Mouse (Mus musculus): Measurements from ENCODE around the gene Tmem40. TPM values are rescaled to one million over a fixed set of nuclear protein-coding genes. Genes with fewer than 3 reads are reported as not detected.

Tmem40 gene
- total RNA-seq, 1 experiment from 2014 or later = 0.37 TPM

DNA sequence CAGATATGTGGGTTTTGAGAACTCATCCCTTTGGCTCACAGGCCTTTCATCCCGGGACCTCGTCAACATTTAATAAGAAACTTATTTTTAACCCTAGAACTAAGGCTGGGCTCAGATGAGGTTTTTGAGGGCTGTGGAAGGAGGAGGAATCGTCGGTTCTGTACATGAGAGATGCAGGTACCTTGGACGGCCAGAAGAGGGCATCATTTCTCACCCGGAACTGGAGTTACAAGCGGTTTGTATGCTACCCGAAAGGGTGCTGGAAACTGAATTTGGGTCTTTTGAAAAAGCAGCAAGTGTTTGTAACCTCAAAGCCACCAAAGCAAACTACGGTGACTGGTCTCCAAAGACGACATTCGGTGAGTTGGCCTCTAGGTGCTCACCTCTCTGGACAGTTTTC, 60.9 kb downstream of the Tmem40 start:
- no peak for DNase-seq

DNA sequence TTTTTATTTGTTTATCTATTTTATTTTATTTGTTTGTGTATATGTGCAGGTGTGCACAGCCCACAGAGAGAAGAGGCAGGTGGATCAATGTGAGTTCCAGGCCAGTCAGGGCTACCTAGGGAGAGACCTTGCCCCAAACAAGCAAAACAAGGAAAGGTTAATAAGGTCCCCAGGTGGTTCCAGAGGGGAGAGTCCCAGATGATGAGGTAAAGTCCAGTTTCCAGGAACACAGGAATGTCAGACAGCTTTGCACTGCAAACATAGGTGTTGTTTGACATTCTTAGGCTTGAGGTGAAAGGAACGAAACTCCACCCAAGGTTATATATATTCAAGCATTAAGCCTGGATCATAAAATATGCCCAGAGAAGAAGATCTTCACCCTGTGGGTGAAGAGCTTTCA, 61.4 kb downstream of the Tmem40 start:
- no peak for DNase-seq

DNA sequence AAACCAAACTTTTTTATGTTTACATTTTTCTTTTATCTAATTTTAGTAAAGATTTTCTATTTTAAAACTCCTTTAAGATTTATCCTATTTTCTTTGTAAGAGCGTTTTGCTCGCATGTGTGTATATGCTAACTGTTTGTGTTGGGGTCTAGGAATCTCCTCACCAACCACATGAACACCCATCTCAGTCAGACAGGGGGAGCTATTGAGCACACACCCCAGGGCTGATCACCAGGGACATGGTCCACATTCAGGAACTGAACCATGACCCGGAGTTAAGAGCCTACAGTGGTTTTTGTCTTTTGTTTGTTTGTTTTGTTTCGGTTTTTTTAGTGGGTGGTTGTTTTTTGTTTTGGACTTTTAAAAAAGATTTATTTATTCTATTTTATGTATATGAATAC, 63.5 kb downstream of the Tmem40 start:
- DNase-seq = peak; percentile 22

DNA sequence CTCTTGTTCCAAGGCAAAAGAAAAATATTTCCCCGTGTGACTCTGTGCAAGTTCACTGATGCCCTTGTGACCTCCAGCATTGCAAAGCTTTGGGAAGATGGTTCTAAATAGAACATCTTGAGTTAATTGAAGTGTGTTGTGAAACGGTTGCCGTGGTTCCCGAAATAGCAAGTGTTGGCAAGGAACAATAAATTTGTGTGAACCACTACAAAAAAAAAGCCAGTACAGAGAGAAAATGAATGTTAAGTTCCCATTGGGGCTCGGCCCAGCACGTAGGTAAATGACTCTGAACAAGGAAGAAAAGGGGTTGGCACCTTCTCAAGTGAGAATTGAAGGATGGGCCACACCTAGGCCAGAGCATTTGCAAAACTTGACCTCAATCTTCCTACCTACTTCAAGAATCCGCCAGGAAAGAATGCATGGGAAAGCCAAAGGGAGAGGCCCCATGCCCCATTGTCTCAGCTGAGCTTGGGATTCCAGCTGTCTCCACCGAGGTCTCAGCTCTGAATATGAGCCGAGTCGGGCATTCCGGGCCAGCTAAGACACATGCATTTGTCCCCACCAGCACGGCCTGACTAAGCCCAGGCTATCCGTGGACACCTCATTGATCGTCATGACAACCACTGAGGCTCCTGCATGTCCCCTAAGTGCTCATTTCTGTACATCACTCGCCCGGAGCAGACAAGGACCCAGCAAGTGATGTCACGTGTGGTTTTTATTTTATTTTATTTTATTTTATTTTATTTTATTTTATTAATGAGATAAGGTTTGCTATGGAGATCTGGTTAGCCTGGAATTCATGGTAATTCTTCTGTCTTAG, 64.3 kb downstream of the Tmem40 start:
- DNase-seq = peak; percentile 42

DNA sequence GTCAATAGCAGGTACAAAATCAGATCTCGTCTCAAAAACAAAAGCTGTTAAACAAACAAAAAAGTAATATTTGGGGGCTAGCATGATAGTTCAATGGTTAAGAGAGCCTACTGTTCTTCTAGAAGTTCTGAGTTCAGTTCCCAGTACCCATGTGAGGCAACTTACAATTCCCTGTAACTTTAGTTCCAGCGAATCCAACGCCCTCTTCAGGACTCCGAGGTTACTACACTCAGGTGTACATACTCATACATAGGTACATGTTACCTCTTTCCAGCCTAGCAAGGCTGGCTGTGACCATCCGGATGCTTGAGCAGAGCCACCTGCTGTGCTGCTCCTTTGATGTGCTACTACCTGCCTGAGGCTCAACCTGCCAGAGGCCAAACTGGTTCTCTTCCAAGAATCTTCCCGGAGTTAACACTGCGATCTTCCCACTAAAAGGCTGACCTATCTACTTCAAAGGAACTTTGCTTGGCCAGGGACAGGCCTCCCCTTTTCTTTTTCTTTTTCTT, 65.4 kb downstream of the Tmem40 start:
- no peak for DNase-seq

DNA sequence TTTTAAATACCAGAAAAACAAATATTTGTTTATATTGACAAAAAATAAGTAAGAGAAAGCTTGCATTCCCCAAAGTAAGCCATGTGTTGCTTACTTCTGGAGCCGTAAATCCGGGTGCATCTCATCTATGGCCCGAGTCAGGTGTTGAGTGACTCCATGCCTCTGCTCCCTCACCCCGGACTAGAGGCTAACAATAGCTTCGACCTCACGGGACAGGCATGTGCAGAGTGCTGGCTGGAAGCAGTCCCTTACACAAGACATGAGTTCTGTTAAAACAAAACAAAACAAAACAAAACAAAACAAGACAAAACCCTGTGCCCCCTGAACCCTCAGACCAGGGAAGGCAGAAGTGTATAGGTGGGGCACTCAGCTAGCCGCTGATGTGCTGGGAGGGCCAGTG, 67.1 kb downstream of the Tmem40 start:
- DNase-seq = no peak

DNA sequence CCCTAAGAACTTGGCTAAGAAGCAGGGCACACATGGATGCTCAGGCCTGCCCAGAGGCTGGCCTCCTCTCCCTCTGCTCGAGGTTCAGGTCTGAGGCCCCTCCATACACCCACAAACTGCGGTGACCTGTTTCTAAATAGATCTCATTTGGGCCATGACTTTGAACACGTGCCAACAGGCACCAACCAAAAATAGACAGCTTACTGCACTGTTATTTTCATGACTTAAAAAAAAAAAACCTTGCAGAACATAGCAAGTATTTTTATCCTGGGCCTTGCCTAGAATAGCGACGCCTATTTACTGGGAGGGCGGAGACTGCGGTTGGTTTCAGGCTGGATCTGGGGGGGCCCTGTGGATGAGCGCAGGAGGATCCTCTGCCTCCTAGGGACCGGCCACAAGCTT, 67.8 kb downstream of the Tmem40 start:
- DNase-seq = peak; percentile 16

DNA sequence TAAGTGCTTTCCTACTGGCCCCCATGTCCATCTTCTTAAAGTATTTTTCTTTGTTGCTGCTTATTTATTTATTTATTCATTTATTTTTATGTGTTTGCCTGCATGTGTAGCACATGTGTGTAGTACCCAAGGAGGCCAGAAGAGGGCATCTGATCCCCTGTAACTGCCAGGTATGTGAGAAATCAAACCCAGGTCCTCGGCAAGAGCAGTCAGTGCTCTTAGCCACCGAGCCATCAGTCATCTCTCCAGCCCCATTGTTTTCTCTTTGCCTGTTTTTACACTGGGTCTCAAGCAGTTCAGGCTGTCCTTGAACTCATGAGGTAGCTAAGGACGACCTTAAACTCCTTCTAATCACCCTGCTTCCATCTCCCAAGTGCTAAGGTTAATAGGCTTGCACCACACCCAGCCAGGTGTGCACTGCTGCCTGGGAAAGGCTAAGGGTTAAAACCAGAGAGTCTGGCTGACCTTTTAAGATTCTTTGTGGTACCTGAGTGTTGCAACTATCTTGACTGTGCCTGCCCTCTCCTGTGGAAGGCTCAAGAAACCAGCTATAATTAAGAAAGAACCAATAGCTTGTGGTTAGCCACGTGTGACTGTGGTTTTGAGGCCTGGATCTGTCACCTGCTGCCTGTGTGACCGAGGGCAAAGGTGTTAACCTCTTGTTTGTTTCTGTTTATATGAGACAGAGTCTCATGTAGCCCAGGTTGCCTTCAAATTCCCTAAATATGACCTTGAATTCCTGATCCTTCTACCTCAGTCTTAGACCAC, 69.1 kb downstream of the Tmem40 start:
- peak; percentile 16 for DNase-seq

DNA sequence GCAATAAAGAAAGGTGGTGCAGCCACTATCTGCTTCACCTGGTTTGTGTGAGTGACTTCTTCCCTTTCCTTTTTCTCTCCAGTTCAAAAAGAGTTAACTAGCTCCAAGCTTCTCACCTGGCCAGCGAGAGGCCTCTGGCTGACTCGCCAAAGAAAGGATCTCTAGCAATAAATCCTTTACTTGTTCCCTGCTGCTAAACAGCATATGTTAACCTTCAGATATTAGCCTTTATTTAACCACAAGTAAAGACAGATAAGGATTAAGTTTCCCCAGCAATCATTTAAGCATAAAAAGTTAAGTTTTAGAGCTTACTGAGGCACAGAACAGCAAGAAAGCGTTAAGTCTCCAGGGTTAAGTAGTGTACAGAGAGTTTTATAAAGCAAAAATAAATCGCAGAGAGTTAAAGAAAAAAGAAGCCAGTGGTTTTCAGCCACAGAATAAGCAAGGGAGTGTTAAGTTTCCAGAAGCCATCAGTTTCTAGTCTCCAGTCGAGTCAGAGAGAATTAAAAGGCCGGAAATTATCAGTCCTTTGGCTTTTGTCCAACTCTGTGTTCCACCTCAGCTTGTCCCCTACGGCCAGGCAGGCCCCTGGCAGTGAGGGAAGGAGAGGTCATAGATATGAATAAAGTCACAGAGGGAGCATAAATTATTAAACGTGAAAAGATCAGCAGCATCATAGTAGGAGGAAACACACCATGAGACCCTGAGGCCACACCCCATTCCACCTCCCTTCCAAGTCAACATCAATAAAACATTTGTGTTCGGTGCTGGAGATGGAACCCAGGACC, 69.9 kb downstream of the Tmem40 start:
- DNase-seq = no peak

DNA sequence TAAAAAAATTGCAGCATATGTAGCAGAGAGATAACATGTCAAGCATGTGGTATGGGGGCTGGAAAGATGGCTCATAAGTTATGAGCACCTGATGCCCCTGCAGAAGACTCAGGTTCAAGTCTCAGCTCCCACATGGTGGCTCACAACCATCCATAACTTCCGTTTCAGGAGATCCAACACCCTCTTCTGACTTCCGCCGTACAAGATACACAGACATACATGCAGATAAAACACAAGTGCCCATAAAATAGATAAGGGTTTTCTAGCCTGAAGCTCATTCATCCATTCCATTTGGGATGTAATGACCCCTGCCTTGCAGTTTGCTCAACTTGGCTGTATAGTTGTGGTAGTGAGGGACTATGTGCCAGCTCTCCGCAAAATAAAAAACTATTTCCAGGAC, 72.1 kb downstream of the Tmem40 start:
- DNase-seq = no peak

DNA sequence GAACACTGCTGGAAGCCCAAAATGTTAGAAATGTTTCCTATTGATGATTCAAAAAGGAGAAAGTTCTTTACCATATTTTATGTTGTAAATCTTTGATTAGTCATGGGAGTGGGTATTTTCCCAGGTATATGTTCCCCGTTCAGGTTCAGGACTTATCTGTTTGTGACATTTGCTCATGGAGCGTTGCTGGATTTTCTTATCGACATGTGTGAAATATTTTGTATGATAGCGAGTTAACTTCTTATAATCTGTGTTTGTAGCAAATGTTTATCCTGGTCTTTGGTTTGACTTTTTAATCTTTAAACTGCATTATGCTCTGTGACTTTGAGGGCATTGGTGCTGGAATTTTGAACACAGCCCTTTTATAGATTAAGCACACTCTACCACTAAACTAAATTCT, 73.6 kb downstream of the Tmem40 start:
- DNase-seq = no peak

DNA sequence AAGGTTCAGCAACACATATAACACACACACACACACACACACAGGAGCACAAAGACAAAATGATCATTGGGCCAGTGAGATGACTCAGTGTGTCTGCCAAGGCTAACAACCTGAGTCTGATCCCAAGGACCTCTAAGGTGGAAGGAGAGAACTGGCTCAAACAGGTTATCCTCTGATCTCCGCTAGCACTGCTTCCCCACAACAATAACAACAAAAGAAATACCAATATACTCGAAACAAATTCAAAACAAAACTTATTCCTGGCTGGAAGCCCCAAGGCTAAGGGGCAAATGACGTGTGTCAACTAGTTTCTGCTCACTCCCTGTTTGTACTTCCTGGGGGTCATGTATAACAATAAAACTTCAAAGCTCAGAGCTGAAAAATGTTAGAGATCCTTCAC, 74.5 kb downstream of the Tmem40 start:
- peak; percentile 9 for DNase-seq

DNA sequence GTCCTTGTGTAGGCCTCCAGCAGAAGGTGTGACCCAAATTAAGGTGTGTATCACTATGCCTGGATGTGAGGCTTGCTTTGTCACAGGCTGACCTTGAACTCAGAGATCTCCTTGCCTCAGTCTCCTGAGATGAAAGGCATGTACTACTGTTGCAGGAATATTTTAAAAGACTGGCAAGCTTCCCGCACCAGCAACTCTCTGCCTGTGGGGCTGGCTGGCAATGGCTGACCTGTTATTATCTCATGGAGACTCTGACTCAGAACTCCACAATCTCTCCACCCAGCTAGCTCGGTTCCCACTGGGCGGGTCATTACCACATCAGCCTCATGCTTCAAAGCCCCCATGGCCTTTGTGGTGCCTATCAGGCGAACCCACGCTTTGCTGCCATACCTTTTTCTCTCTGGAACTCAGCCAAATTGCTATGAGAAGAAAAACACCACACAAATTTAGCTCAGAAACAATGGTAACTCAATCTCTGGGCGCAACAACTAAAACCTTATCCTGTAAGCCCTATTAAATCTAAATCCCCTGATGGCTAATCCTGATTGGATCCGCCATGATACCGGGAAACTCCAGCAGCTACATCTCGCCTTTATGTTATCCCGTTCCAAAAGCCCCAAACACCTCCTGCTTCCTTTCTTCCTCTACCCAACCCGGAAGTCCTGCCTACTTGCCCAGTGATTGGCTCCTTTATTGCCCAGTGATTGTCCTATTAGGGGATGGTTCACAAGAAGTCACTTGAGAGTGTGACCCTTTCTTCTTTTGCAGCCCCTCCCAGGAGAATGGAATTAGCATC, 77.2 kb downstream of the Tmem40 start:
- DNase-seq = peak; percentile 23

DNA sequence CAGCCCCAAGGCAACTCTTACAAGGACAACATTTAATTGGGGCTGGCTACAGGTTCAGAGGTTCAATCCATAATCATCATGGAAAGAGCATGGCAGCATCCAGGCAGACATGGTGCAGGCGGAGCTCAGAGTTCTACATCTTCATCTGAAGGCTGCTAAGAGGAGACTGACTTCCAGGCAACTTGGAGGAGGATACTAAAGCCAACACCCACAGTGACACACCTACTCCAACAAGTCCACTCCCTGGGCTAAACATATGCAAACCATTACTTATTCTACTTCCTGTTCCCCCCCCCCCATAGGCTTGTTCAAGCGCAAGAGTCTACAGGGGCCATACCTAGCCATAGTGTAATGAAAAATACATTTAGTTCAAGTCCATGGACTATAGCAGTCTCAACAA, 77.9 kb downstream of the Tmem40 start:
- DNase-seq = no peak

DNA sequence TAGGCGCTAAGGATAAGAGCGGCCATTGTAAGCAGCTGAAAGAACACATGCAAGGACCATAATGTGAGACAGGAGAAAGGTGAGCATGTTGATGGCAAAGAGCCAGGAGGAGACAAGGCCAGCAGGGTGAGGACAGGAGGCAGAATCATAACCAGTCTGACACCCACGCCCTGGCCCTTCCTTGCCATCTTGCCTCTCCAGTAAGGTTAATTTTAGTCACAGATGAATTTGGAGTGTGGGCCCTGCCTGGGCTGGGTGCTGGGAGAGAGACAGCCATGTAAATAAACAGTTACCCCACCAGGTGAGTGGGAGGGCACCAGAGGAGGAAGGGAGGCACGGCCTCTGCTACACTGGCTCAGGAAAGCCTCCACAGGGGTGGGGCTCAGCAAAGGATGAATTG, 81.1 kb downstream of the Tmem40 start:
- no peak for DNase-seq

Small RNA genes lying within 50 kb of the gene (microRNA-seq; reads per million reads assigned to microRNA genes)
- 0 reads per million in 2 experiments for gene Mir7660

Other genes starting within 250 kb of the Tmem40 start
- gene Tsen2, start 217.7 kb downstream of the Tmem40 start, total RNA-seq (2021) = 10.6 and 12.4 TPM in 2 replicates
- 0.15 TPM in 1 of 2 replicates, not detected in the other for gene Mkrn2os, start 169.8 kb downstream of the Tmem40 start, total RNA-seq (2021)
- 36.2 and 36.6 TPM in 2 replicates for gene Mkrn2, start 160.5 kb downstream of the Tmem40 start, total RNA-seq (2021)
- gene Raf1, start 85.8 kb downstream of the Tmem40 start, total RNA-seq (2021) = 97.4 and 101 TPM in 2 replicates
- gene Cand2, start 12.1 kb upstream of the Tmem40 start, total RNA-seq (2021) = 8.7 and 9.1 TPM in 2 replicates
- gene Rpl32, start 46.3 kb upstream of the Tmem40 start, total RNA-seq (2021) = 1,105 and 1,295 TPM in 2 replicates
- 0.64 and 0.70 TPM in 2 replicates for gene Efcab12, start 76.0 kb upstream of the Tmem40 start, total RNA-seq (2021)
- 4.1 and 4.6 TPM in 2 replicates for gene Mbd4, start 91.0 kb upstream of the Tmem40 start, total RNA-seq (2021)
- 15.4 and 16.5 TPM in 2 replicates for gene Ift122, start 91.1 kb upstream of the Tmem40 start, total RNA-seq (2021)
- 0.56 and 0.74 TPM in 2 replicates for gene Rho, start 169.3 kb upstream of the Tmem40 start, total RNA-seq (2021)
- gene H1foo, start 182.5 kb upstream of the Tmem40 start, total RNA-seq (2021) = not detected in 2 replicates
- gene Plxnd1, start 232.6 kb upstream of the Tmem40 start, total RNA-seq (2021) = 154 and 173 TPM in 2 replicates